ENCODE assay signal across 12 mouse cellular contexts in genomic region chr11:79102280-79102679, GRCm38 (mm10). TPM values are rescaled to one million over a fixed set of nuclear protein-coding genes. Genes with fewer than 3 reads are reported as not detected.
DNase-seq lines count a peak whose midpoint lies in the region; ATAC-seq and TF ChIP-seq lines count a peak whose summit lies in the region.
"Had no signal": no experiment of that assay in that cellular context is flagged by ENCODE, and none has a peak within 500 bp of the region (broad histone marks: within the 10 kb centered on the region; RNA-seq: fewer than 3 reads in every experiment).

No protein-coding gene starts in this region.

- no peak overlapping the region; the same call in 1 of the 2 replicates for H3K27ac ChIP-seq in heart, adult 2 months
- H3K27ac ChIP-seq in liver, embryonic 14.5 days: no peak overlapping the region
- H3K27ac ChIP-seq: limb, embryonic 13.5 days had no signal

- ATAC-seq in liver, embryonic 14.5 days (ENCODE audit: insufficient read depth): no peak
- ATAC-seq in megakaryocyte progenitor cell, adult 5-6 weeks (replicated peaks; ENCODE audit: poor library complexity): peak; percentile 61

- H3K4me3 ChIP-seq in heart, adult 2 months: no peak overlapping the region
- H3K4me3 ChIP-seq in liver, embryonic 14.5 days (ENCODE audit: insufficient read depth in 1 of 2, low read depth in 2 of 2, low read length in 2 of 2): no peak overlapping the region
- H3K4me3 ChIP-seq: limb, embryonic 13.5 days had no signal

- no peak for DNase-seq in heart, adult 2 months
- DNase-seq in heart, postnatal 4 days: no peak
- DNase-seq in liver, embryonic 14.5 days (ENCODE audit: low read depth in 3 of 3, low spot score in 3 of 3): no peak
- DNase-seq in liver (no peak), MEL-GATA-1-ER (ENCODE audit: extremely low read depth, low read depth) (peak; percentile 11)
- no peak for DNase-seq in thymus, postnatal 10 days (ENCODE audit: low spot score in 2 of 2)
- DNase-seq in natural killer cell, adult 2 months (ENCODE audit: low spot score in 2 of 2): no peak
- DNase-seq: cerebellum, adult 2 months; heart, adult 11 months; layer of hippocampus, adult 9-11 months had no signal

- TF ChIP-seq CTCF in heart, adult 2 months (IDR thresholded peaks at IDR 0.05): peak; percentile 46
- peak; percentile 48 for TF ChIP-seq CTCF in liver, embryonic 14.5 days (IDR thresholded peaks at IDR 0.05; ENCODE audit: low read depth)

- H3K9ac ChIP-seq in heart, adult 2 months (ENCODE audit: low read depth, low read length): no peak overlapping the region
- no peak overlapping the region for H3K9ac ChIP-seq in liver, embryonic 14.5 days (replicated peaks)
- H3K9ac ChIP-seq: limb, embryonic 13.5 days had no signal

- intact Hi-C loops in heart, adult 2 months (cut with DNase I): no loop called here

- peaks cover 18% of the 10 kb centered on the region for H3K4me1 ChIP-seq in heart, adult 2 months (ENCODE audit: control insufficient read depth, insufficient read depth, low read length)
- peaks cover 0 to 6% of the 10 kb centered on the region in 2 experiments; a peak in 1 of 4 replicates for H3K4me1 ChIP-seq in liver, embryonic 14.5 days (replicated peaks; ENCODE audit: control insufficient read depth in 2 of 2, insufficient read depth in 2 of 2, low read length in 1 of 2)

- no peak for TF ChIP-seq EP300 in heart, adult 2 months (IDR thresholded peaks at IDR 0.05; ENCODE audit: insufficient read depth, low read depth, low read length)
- TF ChIP-seq EP300 in liver, embryonic 14.5 days (IDR thresholded peaks at IDR 0.05; ENCODE audit: low read depth): no peak

- no peaks in the 10 kb centered on the region for H3K79me2 ChIP-seq in heart, adult 2 months (replicated peaks; ENCODE audit: control insufficient read depth, insufficient read depth, low read length)

- no peaks in the 10 kb centered on the region; the same call in 1 of the 2 replicates for H3K36me3 ChIP-seq in heart, adult 2 months (ENCODE audit: control insufficient read depth, insufficient read depth, low read length)
- no peaks in the 10 kb centered on the region for H3K36me3 ChIP-seq in liver, embryonic 14.5 days (replicated peaks; ENCODE audit: control insufficient read depth, insufficient read depth, low read depth)
- H3K36me3 ChIP-seq: limb, embryonic 13.5 days had no signal

- H3K27me3 ChIP-seq in heart, adult 2 months (ENCODE audit: control insufficient read depth, insufficient read depth, low read length): no peaks in the 10 kb centered on the region
- H3K27me3 ChIP-seq in liver, embryonic 14.5 days (ENCODE audit: control insufficient read depth, insufficient read depth, low read length): no peaks in the 10 kb centered on the region
- H3K27me3 ChIP-seq: limb, embryonic 13.5 days had no signal

- WGBS in heart, adult 2 months: 77% methylated on average over 4 of the region's 4 CpGs
- WGBS in liver, embryonic 14.5 days (ENCODE audit: insufficient replicate concordance): 46% methylated on average over 4 of the region's 4 CpGs

- H3K9me3 ChIP-seq in liver, embryonic 14.5 days (ENCODE audit: control insufficient read depth, low read length): no peaks in the 10 kb centered on the region
- H3K9me3 ChIP-seq: limb, embryonic 13.5 days had no signal

- H3K4me2 ChIP-seq in liver, embryonic 14.5 days (ENCODE audit: low read depth): no peak overlapping the region
- H3K4me2 ChIP-seq: limb, embryonic 13.5 days had no signal

- no peak for TF ChIP-seq POLR2A in heart, adult 2 months (IDR thresholded peaks at IDR 0.05; ENCODE audit: insufficient read depth, low read depth, low read length)

RNA-seq across cellular contexts. Expression of gene Ksr1, which starts 43.9 kb away (rescaled TPM):
- total RNA-seq in heart, adult 2 months (2021): 1 to 10 TPM; 5.1 to 7.0 TPM
- 6.7 and 7.8 TPM in 2 replicates for polyA plus RNA-seq in heart, adult 2 months (2012; rRNA removed)
- total RNA-seq in heart, postnatal 4 days (2021): 10 to 100 TPM; 14.6 to 15.8 TPM
- 3.2 and 4.0 TPM in 2 replicates for polyA plus RNA-seq in liver, embryonic 14.5 days (2012; rRNA removed)
- 1.7 and 2.8 TPM in 2 replicates for polyA plus RNA-seq in liver, embryonic 14.5 days (2014; fragmentation: Nextera tagmentation; extraction: Ambion mirVana)
- total RNA-seq in megakaryocyte progenitor cell, adult 5-6 weeks (2015): 7.1 and 8.7 TPM in 2 replicates
- 6.0 and 7.2 TPM in 2 replicates for total RNA-seq in megakaryocyte progenitor cell, adult 5-6 weeks (2017)
